Mouse (Mus musculus) right cerebral cortex, postnatal 10 days (tissue): Measurements from ENCODE around the gene Rassf2.

Experiments
- DNase-seq, 2 experiments: peaks; one replicate each; pipeline ENCODE4 v3.0.0; 2021; ENCODE audit warnings: low spot score in 2 of 2

The Rassf2 gene

GRCm38 (mm10) chr2:132029646-132030417 lies at the start of gene Rassf2:
TSS of gene Rassf2 (minus strand) at chr2:132030258.
- peak; percentile 92 to 93 for DNase-seq

DNA sequence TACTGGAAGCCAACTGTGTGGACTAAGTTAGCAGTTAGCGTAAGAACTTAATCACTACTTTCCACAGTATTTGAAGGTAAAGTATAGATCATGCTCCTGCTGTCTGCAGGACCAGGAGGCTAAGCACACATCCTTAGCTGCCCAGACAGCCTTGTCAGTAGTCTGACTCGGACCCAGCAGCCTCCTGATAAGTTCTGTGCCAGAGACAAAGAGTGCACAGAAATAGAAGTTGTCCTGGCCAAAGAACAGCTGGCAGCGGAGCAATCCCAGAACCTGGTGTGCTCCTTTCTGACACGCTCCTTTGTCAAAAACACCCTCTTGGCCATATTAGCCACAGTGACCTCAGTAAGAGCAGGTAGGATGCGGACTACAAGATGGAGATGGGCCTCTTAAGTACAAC lies 49.1 kb upstream of the Rassf2 start:
- no peak for DNase-seq

GRCm38 (mm10) chr2:132073052-132073451 lies 43.0 kb upstream of the Rassf2 start:
- DNase-seq, result no peak

- no peak for DNase-seq
Measured at GRCm38 (mm10) chr2:132069985-132070735, 40.1 kb upstream of the Rassf2 start.

- no peak for DNase-seq
Measured at GRCm38 (mm10) chr2:132064185-132064831, 34.2 kb upstream of the Rassf2 start.

GRCm38 (mm10) chr2:132063776-132064175 lies 33.7 kb upstream of the Rassf2 start:
- DNase-seq, result no peak

DNA sequence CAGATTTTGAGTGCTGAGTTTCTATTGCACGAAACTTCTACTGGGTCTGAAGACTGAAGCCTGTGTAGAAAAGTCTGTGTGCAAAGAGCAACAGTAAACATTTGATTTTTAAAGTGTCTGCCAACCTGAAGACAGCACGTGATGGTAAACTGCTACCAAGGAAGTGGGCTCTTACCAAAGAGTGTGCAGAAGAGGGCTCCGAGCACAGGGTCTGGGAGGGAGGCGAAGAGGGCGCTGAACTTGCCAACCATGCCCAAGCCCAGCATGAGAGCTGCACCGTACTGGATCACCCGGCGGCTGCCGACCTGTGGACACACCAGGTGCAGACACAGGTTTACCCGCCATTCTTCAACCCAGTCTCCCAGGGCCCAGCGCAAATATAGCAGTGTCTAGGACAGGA lies 31.8 kb upstream of the Rassf2 start:
- no peak for DNase-seq

- DNase-seq, result no peak
Measured at GRCm38 (mm10) chr2:132059919-132060318, 29.9 kb upstream of the Rassf2 start.

- DNase-seq, result no peak
Measured at GRCm38 (mm10) chr2:132055349-132055753, 25.3 kb upstream of the Rassf2 start.

GRCm38 (mm10) chr2:132053824-132054223 lies 23.8 kb upstream of the Rassf2 start:
- no peak for DNase-seq

DNA sequence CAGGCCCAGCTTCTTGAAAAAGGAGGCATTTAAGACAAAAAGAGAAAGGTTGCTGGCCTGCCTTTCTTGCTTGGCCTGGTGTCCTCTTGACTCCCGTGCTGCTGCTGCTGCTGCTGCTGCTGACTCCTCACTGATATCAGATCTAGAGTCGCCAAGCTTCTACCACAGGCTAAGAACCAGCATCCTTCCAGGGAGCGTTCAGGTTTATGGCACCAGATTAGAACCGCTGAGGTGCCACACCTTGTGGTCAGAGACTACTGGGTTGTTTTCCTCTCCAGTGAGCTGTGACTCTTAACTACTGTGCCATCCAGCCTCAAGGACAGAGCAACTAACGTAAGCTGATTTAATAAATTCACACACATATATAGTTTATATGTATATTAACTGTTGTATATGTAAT lies 21.7 kb upstream of the Rassf2 start:
- DNase-seq, result no peak

GRCm38 (mm10) chr2:132049921-132050320 lies 19.9 kb upstream of the Rassf2 start:
- no peak for DNase-seq

GRCm38 (mm10) chr2:132049491-132049890 lies 19.4 kb upstream of the Rassf2 start:
- DNase-seq, result no peak

DNA sequence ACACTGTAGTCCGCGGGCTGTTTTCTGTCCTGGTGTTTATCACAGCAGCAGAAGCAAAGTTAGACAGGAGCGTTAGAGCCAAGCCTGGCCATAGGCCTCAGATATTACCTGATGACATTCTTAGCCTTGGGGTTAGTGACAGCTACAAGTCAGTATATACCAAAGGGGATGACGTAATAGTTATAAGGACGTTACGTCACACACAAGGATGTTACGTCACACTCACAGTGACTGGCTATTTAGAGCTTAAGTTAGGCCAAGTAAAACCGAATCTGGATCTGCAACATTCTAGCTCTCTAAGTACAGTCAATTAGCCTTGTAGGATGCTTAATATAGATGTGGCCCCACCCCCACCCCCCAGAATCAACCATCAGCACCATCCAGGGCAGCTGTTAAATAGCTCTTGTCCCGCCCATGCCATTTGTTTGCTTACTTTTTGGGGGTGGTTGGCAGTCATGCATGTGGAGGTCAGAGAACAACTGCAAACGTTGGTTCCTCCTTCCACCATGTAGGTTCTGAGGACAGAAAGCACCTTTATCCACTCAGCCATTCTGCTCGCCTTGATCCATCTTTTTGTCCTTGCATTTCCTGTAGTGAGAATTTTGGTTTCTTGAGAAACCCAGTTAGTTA lies 18.2 kb upstream of the Rassf2 start:
- DNase-seq, result no peak

GRCm38 (mm10) chr2:132047364-132047763 lies 17.3 kb upstream of the Rassf2 start:
- DNase-seq, result no peak

DNA sequence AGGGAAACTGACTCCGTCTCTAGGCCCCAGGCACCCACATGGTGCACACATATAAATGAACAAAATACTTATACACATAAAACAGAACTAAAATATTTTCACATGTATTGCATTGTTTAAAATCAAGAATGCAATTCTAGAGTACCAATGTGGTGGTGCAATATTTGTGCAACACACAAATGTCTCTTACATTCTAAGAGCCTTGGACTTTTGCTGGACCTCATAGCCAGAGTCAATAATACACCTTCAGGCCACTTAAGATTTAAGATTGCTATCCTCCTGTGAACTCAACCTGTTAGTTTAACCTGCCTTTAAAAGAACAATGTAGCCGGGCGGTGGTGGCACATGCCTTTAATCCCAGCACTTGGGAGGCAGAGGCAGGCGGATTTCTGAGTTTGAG lies 16.6 kb upstream of the Rassf2 start:
- no peak for DNase-seq

DNA sequence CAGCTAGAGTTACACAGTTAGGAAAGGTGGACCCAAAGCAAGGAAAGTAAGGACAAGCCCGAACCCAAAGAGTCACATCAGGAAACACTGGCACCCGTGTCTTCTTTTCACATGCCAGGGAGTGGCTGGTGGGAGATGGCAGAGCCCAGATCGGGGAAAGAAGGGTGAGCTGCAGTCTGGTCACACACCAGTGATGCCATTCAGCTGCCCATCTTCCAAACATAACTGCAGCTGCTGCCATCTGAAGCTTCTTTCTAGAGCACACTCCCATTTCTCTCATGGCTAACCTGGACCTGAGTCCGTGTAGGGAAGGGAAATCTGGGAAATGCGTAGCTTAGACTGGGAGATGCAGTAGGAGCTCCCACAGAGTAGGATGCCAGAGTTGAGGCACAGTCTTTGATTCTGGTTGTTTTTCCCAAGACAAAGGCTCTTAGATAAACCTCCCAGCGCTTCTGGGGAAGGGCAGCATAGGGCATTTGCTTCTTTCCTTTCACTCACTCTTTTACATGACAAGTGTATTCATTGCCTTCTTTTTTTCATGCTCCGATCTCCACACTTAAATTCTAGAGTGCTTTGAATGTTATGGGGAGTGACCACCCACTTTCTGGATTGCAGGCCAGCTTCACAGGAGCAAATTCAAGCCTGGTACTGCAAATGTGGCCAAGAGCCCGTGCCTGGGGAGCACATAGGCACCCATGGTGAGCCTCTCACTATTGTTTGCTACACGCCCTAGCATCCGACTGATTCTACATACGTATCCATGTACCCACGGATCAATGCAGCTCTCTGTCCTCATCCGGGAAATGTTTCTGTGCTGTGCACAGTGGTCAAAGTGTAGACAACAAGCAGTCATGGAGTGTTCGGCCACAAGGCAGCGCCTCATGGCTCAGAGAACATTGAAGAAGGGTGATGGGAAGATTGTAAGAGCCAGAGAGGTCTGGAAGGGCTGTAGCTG lies 14.5 kb upstream of the Rassf2 start:
- DNase-seq, result no peak

- peak; percentile 82 to 84 for DNase-seq
Measured at GRCm38 (mm10) chr2:132043101-132043621, 13.1 kb upstream of the Rassf2 start.

GRCm38 (mm10) chr2:132039894-132040293 lies 9.8 kb upstream of the Rassf2 start:
- DNase-seq, result no peak

DNA sequence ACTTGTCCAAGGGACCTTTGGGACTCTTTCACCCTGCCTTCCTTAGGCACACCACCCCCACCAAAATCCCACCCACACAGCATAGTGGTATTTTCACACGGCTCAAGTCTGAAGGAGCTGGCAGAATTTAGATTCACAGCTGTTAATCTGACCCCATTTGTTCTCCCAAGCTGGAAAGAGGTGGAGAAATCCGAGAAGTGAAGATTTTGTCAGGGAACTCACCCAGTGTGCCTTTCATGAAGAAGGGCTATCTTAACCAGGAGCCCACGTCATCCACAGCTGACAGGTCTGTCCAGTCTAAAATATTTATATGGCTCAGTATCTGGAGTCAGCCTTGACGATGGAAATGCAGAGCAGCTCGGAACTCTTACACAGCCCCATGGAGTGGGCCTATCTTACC lies 6.3 kb upstream of the Rassf2 start:
- DNase-seq, result no peak

GRCm38 (mm10) chr2:132035470-132035835 lies 5.4 kb upstream of the Rassf2 start:
- no peak for DNase-seq
